16 mouse cellular contexts compared by ENCODE assay signal in the genomic region with DNA sequence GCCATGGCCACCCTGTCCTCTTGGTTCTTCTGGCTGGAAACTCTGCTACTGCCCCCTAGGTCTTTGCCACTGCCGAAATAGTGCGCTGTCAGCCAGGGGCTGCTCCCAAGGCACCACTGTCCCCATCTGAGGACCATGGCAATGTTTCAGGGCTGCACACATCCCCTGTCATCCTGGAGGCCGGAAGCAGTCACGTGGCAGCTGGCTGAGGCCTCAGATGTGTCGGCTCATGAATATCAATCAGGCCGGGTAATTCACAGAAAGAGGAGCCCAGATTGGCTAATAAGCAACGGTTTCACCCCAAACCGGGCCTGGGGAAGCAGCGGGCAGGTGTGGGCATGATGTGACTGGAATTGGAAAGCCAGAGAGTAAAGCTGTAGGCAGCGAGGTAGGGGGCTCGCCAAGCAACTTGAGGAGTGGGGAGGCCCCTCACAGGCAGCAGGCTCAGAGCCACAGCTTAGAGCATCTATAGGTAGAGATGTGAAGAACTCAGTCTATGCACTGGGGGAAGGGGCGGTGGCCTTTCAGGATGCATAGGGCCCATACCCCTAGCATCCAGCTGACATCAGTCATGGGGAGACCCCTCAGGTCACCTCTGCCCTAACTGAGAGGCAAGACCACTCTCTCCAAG.
DNase-seq lines count a peak whose midpoint lies in the region; ATAC-seq and TF ChIP-seq lines count a peak whose summit lies in the region.
"Had no signal": no experiment of that assay in that cellular context is flagged by ENCODE, and none has a peak within 500 bp of the region (broad histone marks: within the 10 kb centered on the region; RNA-seq: fewer than 3 reads in every experiment).

No protein-coding gene starts in this region.

- TF ChIP-seq CTCF in forebrain, postnatal 0 days (IDR thresholded peaks at IDR 0.05; ENCODE audit: low read depth) = 0 out of 2 replicates have a peak, but pooled peaks have one; percentile 14

- WGBS in forebrain, postnatal 0 days = 23% methylated on average over 12 of the region's 12 CpGs
- WGBS in midbrain, embryonic 10.5 days = 63% methylated on average over 12 of the region's 12 CpGs
- WGBS in neural tube, embryonic 14.5 days = 20% methylated on average over 12 of the region's 12 CpGs

- H3K4me1 ChIP-seq in forebrain, postnatal 0 days (ENCODE audit: insufficient read depth) = 0 out of 2 replicates have a peak, but pooled peaks cover 5% of the 10 kb centered on the region
- H3K4me1 ChIP-seq in midbrain, embryonic 10.5 days = peaks cover 53% of the 10 kb centered on the region
- peaks cover 25% of the 10 kb centered on the region for H3K4me1 ChIP-seq in neural tube, embryonic 14.5 days (ENCODE audit: control insufficient read depth, insufficient read depth, low read length)
- H3K4me1 ChIP-seq: liver, embryonic 15.5 days had no signal

- no peaks in the 10 kb centered on the region for H3K9me3 ChIP-seq in forebrain, postnatal 0 days (ENCODE audit: low read length)
- no peaks in the 10 kb centered on the region for H3K9me3 ChIP-seq in midbrain, embryonic 10.5 days (replicated peaks)
- H3K9me3 ChIP-seq in neural tube, embryonic 14.5 days (ENCODE audit: control insufficient read depth, low read length) = no peaks in the 10 kb centered on the region
- H3K9me3 ChIP-seq: embryonic facial prominence, embryonic 12.5 days; liver, embryonic 15.5 days had no signal

- no peaks in the 10 kb centered on the region; the same call in 1 of the 2 replicates for H3K27me3 ChIP-seq in forebrain, postnatal 0 days (ENCODE audit: insufficient read depth, low read length)
- peaks cover 78% of the 10 kb centered on the region for H3K27me3 ChIP-seq in midbrain, embryonic 10.5 days (ENCODE audit: low read depth, poor library complexity, severe bottlenecking)
- H3K27me3 ChIP-seq in neural tube, embryonic 14.5 days (ENCODE audit: control insufficient read depth, insufficient read depth, low read length) = no peaks in the 10 kb centered on the region

- no peak overlapping the region for H3K27ac ChIP-seq in forebrain, postnatal 0 days (ENCODE audit: low read depth, low read length)
- peak overlapping the region; percentile 57 for H3K27ac ChIP-seq in midbrain, embryonic 10.5 days (replicated peaks)
- H3K27ac ChIP-seq in neural tube, embryonic 14.5 days (ENCODE audit: low read depth, low read length) = peak overlapping the region; percentile 35; the same call in 1 of the 2 replicates
- H3K27ac ChIP-seq: embryonic facial prominence, embryonic 12.5 days; liver, embryonic 15.5 days; stomach, postnatal 0 days had no signal

- H3K36me3 ChIP-seq in forebrain, postnatal 0 days (ENCODE audit: insufficient read depth) = no peaks in the 10 kb centered on the region
- no peaks in the 10 kb centered on the region for H3K36me3 ChIP-seq in midbrain, embryonic 10.5 days
- no peaks in the 10 kb centered on the region for H3K36me3 ChIP-seq in neural tube, embryonic 14.5 days (ENCODE audit: control insufficient read depth, insufficient read depth, low read length)
- H3K36me3 ChIP-seq: embryonic facial prominence, embryonic 12.5 days; liver, embryonic 15.5 days had no signal

- no peak overlapping the region for H3K4me2 ChIP-seq in forebrain, postnatal 0 days (ENCODE audit: low read depth)
- no peak overlapping the region for H3K4me2 ChIP-seq in neural tube, embryonic 14.5 days (ENCODE audit: low read depth, low read length)
- H3K4me2 ChIP-seq: embryonic facial prominence, embryonic 12.5 days; liver, embryonic 15.5 days had no signal

- DNase-seq in cerebellum, postnatal 10 days = peak; percentile 59 to 63
- DNase-seq in cerebellum, adult 8-10 months = no peak
- DNase-seq in forebrain, postnatal 0 days = no peak
- peak; percentile 39 for DNase-seq in midbrain, embryonic 10.5 days (ENCODE audit: low spot score)
- no peak for DNase-seq in gastrocnemius, adult 18-20 months (ENCODE audit: low spot score)
- no peak for DNase-seq in frontal cortex, postnatal 10 days (ENCODE audit: low spot score in 2 of 2)
- no peak for DNase-seq in kidney, postnatal 25 days
- DNase-seq: cerebellum, adult 9-10 months; kidney, postnatal 14 days; lung, postnatal 14 days; spleen, adult 18-20 months; thymus, postnatal 25 days had no signal

- no peak overlapping the region for H3K9ac ChIP-seq in forebrain, postnatal 0 days
- H3K9ac ChIP-seq in neural tube, embryonic 14.5 days (replicated peaks; ENCODE audit: low read depth, low read length) = no peak overlapping the region; the same call in 1 of the 2 replicates
- H3K9ac ChIP-seq: embryonic facial prominence, embryonic 12.5 days; liver, embryonic 15.5 days had no signal

- peak; percentile 71 for ATAC-seq in forebrain, postnatal 0 days
- ATAC-seq in neural tube, embryonic 14.5 days (ENCODE audit: low read depth) = peak; percentile 73

- no peak overlapping the region for H3K4me3 ChIP-seq in forebrain, postnatal 0 days (ENCODE audit: low read depth, low read length)
- no peak overlapping the region for H3K4me3 ChIP-seq in midbrain, embryonic 10.5 days
- H3K4me3 ChIP-seq in neural tube, embryonic 14.5 days (ENCODE audit: low read depth, low read length) = no peak overlapping the region
- H3K4me3 ChIP-seq: embryonic facial prominence, embryonic 12.5 days; liver, embryonic 15.5 days had no signal

Comparison
In these comparisons a context has a peak if more than half of its experiments do, and no peak if none do; other contexts are left out.
1. DNase-seq: peak in cerebellum, postnatal 10 days (2 of 2) and midbrain, embryonic 10.5 days (single experiment); none in cerebellum, adult 8-10 months (single experiment), forebrain, postnatal 0 days (single experiment), gastrocnemius, adult 18-20 months (single experiment), frontal cortex, postnatal 10 days (0 of 2) and kidney, postnatal 25 days (0 of 2).